Mouse (Mus musculus) liver, embryonic 11.5 days (tissue): ENCODE data around the gene A530064D06Rik. TPM values are rescaled to one million over a fixed set of nuclear protein-coding genes. Genes with fewer than 3 reads are reported as not detected.
A peak's percentile ranks its signal among the peaks of the same experiment; 100 is the strongest.

Experiments
- ATAC-seq: fragments of 200-750 bp; cut with Nextera tagmentation; replicated peaks from 2 replicates; pipeline ENCODE4 v1.8.0; 2017; ENCODE audit warnings: moderate number of reproducible peaks, mild to moderate bottlenecking, moderate TSS enrichment, moderate library complexity; ENCODE audit not compliant: low FRiP score
- DNase-seq: peaks from one replicate; pipeline ENCODE4 v3.0.0-alpha.2; 2017; ENCODE audit warnings: low spot score
- H3K27ac ChIP-seq: fragments of 300-500 bp; sonication (generic); 2 replicates; pipeline ENCODE4 v1.5.1; 2014; ENCODE audit warnings: mild to moderate bottlenecking, low read depth, low read length, control low read depth
- H3K27me3 ChIP-seq: fragments of 300-500 bp; sonication (generic); replicated peaks from 2 replicates; pipeline ENCODE4 v1.6.1; 2014; ENCODE audit warnings: low read length, mixed read lengths; ENCODE audit not compliant: control insufficient read depth, insufficient read depth
- H3K36me3 ChIP-seq: fragments of 300-500 bp; sonication (generic); 2 replicates; pipeline ENCODE4 v1.6.1; 2014; ENCODE audit warnings: mild to moderate bottlenecking, low read length, moderate library complexity, mixed read lengths; ENCODE audit not compliant: control insufficient read depth, insufficient read depth
- H3K4me1 ChIP-seq: fragments of 300-500 bp; sonication (generic); replicated peaks from 2 replicates; pipeline ENCODE4 v1.6.1; 2014; ENCODE audit warnings: low read length, mixed read lengths; ENCODE audit not compliant: control insufficient read depth, insufficient read depth
- H3K4me2 ChIP-seq: fragments of 300-500 bp; sonication (generic); 2 replicates; pipeline ENCODE4 v1.6.1; 2014; ENCODE audit warnings: mild to moderate bottlenecking, control low read depth, moderate library complexity
- H3K4me3 ChIP-seq: fragments of 300-500 bp; sonication (generic); 2 replicates; pipeline ENCODE4 v1.5.1; 2014; ENCODE audit warnings: low read depth, low read length, control low read depth
- H3K9ac ChIP-seq: fragments of 300-500 bp; sonication (generic); 2 replicates; pipeline ENCODE4 v1.6.1; 2014; ENCODE audit warnings: low read depth, low read length, control low read depth
- H3K9me3 ChIP-seq: fragments of 300-500 bp; sonication (generic); 2 replicates; pipeline ENCODE4 v1.6.1; 2016; ENCODE audit warnings: low read length, inconsistent platforms, mixed read lengths; ENCODE audit not compliant: control insufficient read depth
- WGBS: fragments of 180-500 bp; shearing (Covaris S2); extraction: QIAGEN DNeasy Blood & Tissue Kit; methylation state at CpG from one replicate; pipeline ENCODE4 v1.1.7; 2014; 5-methylcytosine and 5-hydroxymethylcytosine counted together
- polyA plus RNA-seq: library from polyadenylated mRNA; unstranded; fragments of >200 nt; fragmentation: Nextera tagmentation; extraction: Ambion mirVana; gene quantifications from 2 replicates; pipeline ENCODE4 v1.2.1, GENCODE M21; 2014

Gene A530064D06Rik
- polyA plus RNA-seq, 1 experiment from 2014 or later, result not detected

GRCm38 (mm10) chr17:48100441-48101417, 66.3 kb downstream of the A530064D06Rik start:
- H3K4me2 ChIP-seq, result peak overlapping the region; percentile 36; the same call in 1 of the 2 replicates
- no peaks in the 10 kb centered on the region for H3K9me3 ChIP-seq
- WGBS, result 13% methylated on average over 20 of the region's 21 CpGs
- no peaks in the 10 kb centered on the region for H3K36me3 ChIP-seq
- H3K9ac ChIP-seq, result no peak overlapping the region
- no peak overlapping the region for H3K4me3 ChIP-seq
- H3K27ac ChIP-seq, result no peak overlapping the region
- DNase-seq (peak; percentile 87), ATAC-seq (peak; percentile 57)
- H3K4me1 ChIP-seq, result peaks cover 15% of the 10 kb centered on the region
- H3K27me3 ChIP-seq, result peaks cover 49% of the 10 kb centered on the region

- Histone ChIP-seq H3K4me1 (peaks cover 15% of the 10 kb centered on the region), H3K4me3 (no peak overlapping the region), H3K9ac (no peak overlapping the region), H3K36me3 (no peaks in the 10 kb centered on the region), H3K27ac (no peak overlapping the region), H3K27me3 (peaks cover 63% of the 10 kb centered on the region), H3K4me2 (peak overlapping the region; percentile 58), H3K9me3 (no peaks in the 10 kb centered on the region)
- DNase-seq (no peak), ATAC-seq (no peak)
- WGBS, result 16% methylated on average over 11 of the region's 11 CpGs
Measured at GRCm38 (mm10) chr17:48099312-48099711, 67.8 kb downstream of the A530064D06Rik start.

Other genes starting within 250 kb of the A530064D06Rik start
- gene Foxp4, start 242.6 kb downstream of the A530064D06Rik start, polyA plus RNA-seq, result 21.3 and 21.6 TPM in 2 replicates
- gene 1700122O11Rik, start 129.0 kb downstream of the A530064D06Rik start, polyA plus RNA-seq, result not detected in 2 replicates
- not detected in 2 replicates for gene 1700067P10Rik, start 78.0 kb downstream of the A530064D06Rik start, polyA plus RNA-seq
- 0.05 TPM in 1 of 2 replicates, not detected in the other for gene 9830107B12Rik, start 21.0 kb downstream of the A530064D06Rik start, polyA plus RNA-seq
- gene Trem1, start 65.5 kb upstream of the A530064D06Rik start, polyA plus RNA-seq, result 0.36 and 0.89 TPM in 2 replicates
- 1.4 and 1.9 TPM in 2 replicates for gene Trem3, start 80.5 kb upstream of the A530064D06Rik start, polyA plus RNA-seq
- gene Treml4, start 97.0 kb upstream of the A530064D06Rik start, polyA plus RNA-seq, result 2.5 and 2.9 TPM in 2 replicates
- gene Treml2, start 132.2 kb upstream of the A530064D06Rik start, polyA plus RNA-seq, result 3.9 and 4.8 TPM in 2 replicates
- 1.6 and 1.7 TPM in 2 replicates for gene B430306N03Rik, start 148.9 kb upstream of the A530064D06Rik start, polyA plus RNA-seq
- gene Trem2, start 179.1 kb upstream of the A530064D06Rik start, polyA plus RNA-seq, result 3.5 and 4.7 TPM in 2 replicates
- 33.2 and 36.3 TPM in 2 replicates for gene Treml1, start 192.6 kb upstream of the A530064D06Rik start, polyA plus RNA-seq
- gene Nfya, start 242.6 kb upstream of the A530064D06Rik start, polyA plus RNA-seq, result 18.7 and 20.4 TPM in 2 replicates
- 76.8 and 80.2 TPM in 2 replicates for gene Oard1, start 242.7 kb upstream of the A530064D06Rik start, polyA plus RNA-seq